Mouse (Mus musculus): ENCODE results near the gene Prrt4. TPM values are rescaled to one million over a fixed set of nuclear protein-coding genes. Genes with fewer than 3 reads are reported as not detected.
"Not testable (repeated sequence)": the region's sequence is repeated elsewhere in the genome, so short reads cannot be mapped to it uniquely, and the experiment has no call there.

The Prrt4 gene
- not detected in 2 replicates for total RNA-seq (2017)

GRCm38 (mm10) chr6:29178888-29179658 is at the start of gene Prrt4:
TSS of gene Prrt4 (minus strand) at chr6:29179584.
- ATAC-seq (replicated peaks in 1 of 2; ENCODE audit: insufficient read depth in 1 of 2, low FRiP score in 2 of 2, low TSS enrichment in 1 of 2, low read depth in 1 of 2, poor library complexity in 2 of 2, severe bottlenecking in 2 of 2): peak; percentile 32 to 62

GRCm38 (mm10) chr6:29217717-29218116 is 38.3 kb upstream of the Prrt4 start:
- ATAC-seq (replicated peaks in 1 of 2; ENCODE audit: insufficient read depth in 1 of 2, low FRiP score in 2 of 2, low TSS enrichment in 1 of 2, low read depth in 1 of 2, poor library complexity in 2 of 2, severe bottlenecking in 2 of 2): not testable (repeated sequence)

DNA sequence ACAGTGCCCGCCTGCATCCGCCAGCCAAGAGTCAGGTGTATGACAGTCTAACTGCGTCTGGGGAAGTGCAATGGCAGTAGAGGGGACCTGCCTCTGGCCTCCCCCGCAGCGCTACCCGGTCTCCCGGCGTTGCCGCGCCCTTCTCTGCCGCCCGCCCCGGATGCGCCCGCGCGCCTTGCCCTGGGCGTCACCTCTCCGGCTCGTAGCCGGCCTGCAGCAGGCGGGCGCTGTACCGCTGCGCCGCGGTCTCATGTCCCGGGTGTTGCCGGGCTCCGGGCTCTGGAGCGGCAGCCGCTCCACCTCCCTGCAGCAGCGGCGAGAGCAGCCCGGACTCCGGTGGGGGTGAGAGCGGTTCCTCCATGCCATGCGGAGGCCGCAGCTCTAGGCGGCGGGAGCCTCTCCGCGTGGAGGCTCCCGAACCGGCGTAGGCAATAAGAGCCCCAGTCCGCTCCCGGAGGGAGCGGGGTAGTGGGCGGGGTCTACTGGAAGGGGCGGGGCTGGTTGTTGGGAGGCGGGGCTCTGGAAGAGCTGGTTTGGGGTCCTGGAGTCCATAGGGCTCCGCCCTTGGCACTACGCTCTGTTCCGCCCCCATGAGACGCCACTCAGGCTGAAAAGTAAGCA is 36.6 kb upstream of the Prrt4 start, which contains the start of gene Impdh1:
Gene Impdh1, minus strand, starts transcription at position 484 of the 621 bp plus-strand sequence.
- ATAC-seq (replicated peaks in 1 of 2; ENCODE audit: insufficient read depth in 1 of 2, low FRiP score in 2 of 2, low TSS enrichment in 1 of 2, low read depth in 1 of 2, poor library complexity in 2 of 2, severe bottlenecking in 2 of 2): peak; percentile 61 to 62

- ATAC-seq (replicated peaks in 1 of 2; ENCODE audit: insufficient read depth in 1 of 2, low FRiP score in 2 of 2, low TSS enrichment in 1 of 2, low read depth in 1 of 2, poor library complexity in 2 of 2, severe bottlenecking in 2 of 2): no peak
Observed at GRCm38 (mm10) chr6:29215181-29215580, 35.8 kb upstream of the Prrt4 start.

DNA sequence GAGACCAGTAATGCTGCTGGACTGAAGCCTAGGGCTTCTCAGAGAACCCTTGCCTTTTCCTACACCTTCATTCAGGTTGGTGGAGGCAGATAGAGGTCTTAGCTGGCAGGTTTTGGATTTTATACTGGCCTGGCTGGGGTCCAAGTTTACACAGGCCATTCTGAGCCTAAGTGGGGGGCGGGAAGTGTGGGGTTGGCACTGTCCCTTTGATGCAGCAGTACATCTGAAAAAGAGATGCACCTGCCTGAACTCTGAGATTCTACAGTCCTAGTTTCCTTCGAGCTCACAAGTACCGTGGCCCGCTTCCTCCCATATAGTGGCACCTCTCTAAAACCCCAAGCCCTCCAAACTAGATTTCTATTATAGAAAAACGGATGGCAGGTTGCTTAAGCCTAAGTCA is 35.4 kb upstream of the Prrt4 start:
- no peak for ATAC-seq (replicated peaks in 1 of 2; ENCODE audit: insufficient read depth in 1 of 2, low FRiP score in 2 of 2, low TSS enrichment in 1 of 2, low read depth in 1 of 2, poor library complexity in 2 of 2, severe bottlenecking in 2 of 2)

DNA sequence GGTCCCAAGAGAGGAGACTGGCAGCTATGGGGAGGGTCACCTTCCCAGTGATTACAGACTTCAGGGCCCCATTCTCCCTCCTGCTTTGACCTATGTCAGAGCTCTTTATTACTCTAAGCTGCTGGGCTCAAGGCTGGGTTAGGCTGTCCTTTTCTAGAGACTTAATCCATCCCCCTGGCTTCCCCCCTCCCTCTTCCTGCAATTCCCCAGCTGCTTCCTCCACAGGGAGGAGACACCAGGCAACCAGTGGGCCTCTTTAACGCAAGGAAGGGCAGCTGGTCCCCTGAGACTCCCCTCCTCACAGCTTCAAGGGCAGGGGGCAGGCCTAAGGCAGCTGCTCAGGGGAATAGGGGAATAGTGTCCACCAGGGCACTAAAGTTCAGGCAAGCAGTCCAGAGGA is 34.9 kb upstream of the Prrt4 start:
- ATAC-seq (replicated peaks in 1 of 2; ENCODE audit: insufficient read depth in 1 of 2, low FRiP score in 2 of 2, low TSS enrichment in 1 of 2, low read depth in 1 of 2, poor library complexity in 2 of 2, severe bottlenecking in 2 of 2): no peak

DNA sequence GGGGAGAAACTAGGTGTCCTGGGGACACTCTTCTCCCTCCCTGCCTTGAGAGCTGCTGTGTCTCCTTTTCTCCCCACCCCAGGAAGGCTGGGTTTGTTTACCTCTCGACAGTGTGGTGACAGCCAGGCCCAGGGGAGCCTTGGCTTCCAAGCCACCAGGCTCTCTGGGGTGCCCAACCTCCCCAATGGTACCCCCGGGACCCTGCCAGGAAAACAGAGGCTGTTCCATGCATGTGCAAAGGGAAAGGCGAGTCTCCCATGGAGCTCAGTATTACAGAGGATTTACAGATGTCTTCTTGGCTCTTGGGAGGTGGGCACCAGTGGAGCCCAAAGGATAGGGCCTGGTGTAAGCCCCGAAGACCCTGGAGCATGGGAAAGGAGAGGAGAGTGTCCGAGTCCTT is 34.1 kb upstream of the Prrt4 start:
- no peak for ATAC-seq (replicated peaks in 1 of 2; ENCODE audit: insufficient read depth in 1 of 2, low FRiP score in 2 of 2, low TSS enrichment in 1 of 2, low read depth in 1 of 2, poor library complexity in 2 of 2, severe bottlenecking in 2 of 2)

- ATAC-seq (replicated peaks in 1 of 2; ENCODE audit: insufficient read depth in 1 of 2, low FRiP score in 2 of 2, low TSS enrichment in 1 of 2, low read depth in 1 of 2, poor library complexity in 2 of 2, severe bottlenecking in 2 of 2): peak; percentile 59 to 68
Observed at GRCm38 (mm10) chr6:29211806-29212492, 32.6 kb upstream of the Prrt4 start.

GRCm38 (mm10) chr6:29211146-29211545 is 31.8 kb upstream of the Prrt4 start:
- ATAC-seq (replicated peaks in 1 of 2; ENCODE audit: insufficient read depth in 1 of 2, low FRiP score in 2 of 2, low TSS enrichment in 1 of 2, low read depth in 1 of 2, poor library complexity in 2 of 2, severe bottlenecking in 2 of 2): no peak

- ATAC-seq (replicated peaks in 1 of 2; ENCODE audit: insufficient read depth in 1 of 2, low FRiP score in 2 of 2, low TSS enrichment in 1 of 2, low read depth in 1 of 2, poor library complexity in 2 of 2, severe bottlenecking in 2 of 2): no peak
Observed at GRCm38 (mm10) chr6:29210231-29210936, 31.0 kb upstream of the Prrt4 start.

DNA sequence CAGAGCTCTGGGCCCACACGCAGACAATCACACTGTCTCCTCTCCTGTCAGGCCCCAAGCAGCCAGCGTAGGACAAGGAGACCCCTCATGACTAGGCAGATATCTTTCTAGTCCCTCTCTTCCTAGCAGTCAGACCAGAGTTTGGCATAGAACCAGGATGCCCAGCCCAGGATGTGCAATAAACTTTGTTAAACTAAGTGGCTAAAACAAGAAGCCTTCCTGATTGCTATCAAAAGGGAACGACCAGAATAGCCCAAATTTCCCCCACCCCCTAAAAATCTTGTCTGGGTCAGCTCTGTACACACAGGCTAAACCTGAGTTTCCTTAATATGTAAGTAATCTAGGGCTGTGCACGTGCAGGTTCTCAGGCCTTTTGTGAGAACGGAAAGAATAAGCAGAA is 28.8 kb upstream of the Prrt4 start:
- no peak for ATAC-seq (replicated peaks in 1 of 2; ENCODE audit: insufficient read depth in 1 of 2, low FRiP score in 2 of 2, low TSS enrichment in 1 of 2, low read depth in 1 of 2, poor library complexity in 2 of 2, severe bottlenecking in 2 of 2)

DNA sequence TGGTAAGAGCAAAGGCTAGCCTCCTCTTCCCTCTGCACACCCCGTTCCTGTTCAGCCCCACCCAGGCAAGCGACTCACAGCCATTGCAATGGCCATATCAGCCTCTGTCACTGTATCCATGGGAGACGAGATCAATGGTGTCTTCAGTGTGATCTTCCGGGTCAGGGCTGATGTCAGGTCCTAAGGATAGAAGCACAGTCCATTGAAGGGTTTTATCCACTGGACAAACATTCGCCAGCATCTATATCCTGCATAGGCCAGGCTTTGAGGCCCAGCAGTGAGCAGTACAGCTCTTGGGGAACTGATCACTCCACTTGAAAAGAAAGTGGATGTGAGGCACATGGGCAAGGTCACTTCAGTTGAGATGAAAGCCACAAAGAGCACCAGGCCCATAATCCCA is 27.6 kb upstream of the Prrt4 start:
- no peak for ATAC-seq (replicated peaks in 1 of 2; ENCODE audit: insufficient read depth in 1 of 2, low FRiP score in 2 of 2, low TSS enrichment in 1 of 2, low read depth in 1 of 2, poor library complexity in 2 of 2, severe bottlenecking in 2 of 2)

GRCm38 (mm10) chr6:29206006-29206405 is 26.6 kb upstream of the Prrt4 start:
- ATAC-seq (replicated peaks in 1 of 2; ENCODE audit: insufficient read depth in 1 of 2, low FRiP score in 2 of 2, low TSS enrichment in 1 of 2, low read depth in 1 of 2, poor library complexity in 2 of 2, severe bottlenecking in 2 of 2): no peak

- ATAC-seq (replicated peaks in 1 of 2; ENCODE audit: insufficient read depth in 1 of 2, low FRiP score in 2 of 2, low TSS enrichment in 1 of 2, low read depth in 1 of 2, poor library complexity in 2 of 2, severe bottlenecking in 2 of 2): peak in 1 of 2 experiments; percentile 44; a peak in 1 of 4 replicates
Observed at GRCm38 (mm10) chr6:29204932-29205614, 25.7 kb upstream of the Prrt4 start.

DNA sequence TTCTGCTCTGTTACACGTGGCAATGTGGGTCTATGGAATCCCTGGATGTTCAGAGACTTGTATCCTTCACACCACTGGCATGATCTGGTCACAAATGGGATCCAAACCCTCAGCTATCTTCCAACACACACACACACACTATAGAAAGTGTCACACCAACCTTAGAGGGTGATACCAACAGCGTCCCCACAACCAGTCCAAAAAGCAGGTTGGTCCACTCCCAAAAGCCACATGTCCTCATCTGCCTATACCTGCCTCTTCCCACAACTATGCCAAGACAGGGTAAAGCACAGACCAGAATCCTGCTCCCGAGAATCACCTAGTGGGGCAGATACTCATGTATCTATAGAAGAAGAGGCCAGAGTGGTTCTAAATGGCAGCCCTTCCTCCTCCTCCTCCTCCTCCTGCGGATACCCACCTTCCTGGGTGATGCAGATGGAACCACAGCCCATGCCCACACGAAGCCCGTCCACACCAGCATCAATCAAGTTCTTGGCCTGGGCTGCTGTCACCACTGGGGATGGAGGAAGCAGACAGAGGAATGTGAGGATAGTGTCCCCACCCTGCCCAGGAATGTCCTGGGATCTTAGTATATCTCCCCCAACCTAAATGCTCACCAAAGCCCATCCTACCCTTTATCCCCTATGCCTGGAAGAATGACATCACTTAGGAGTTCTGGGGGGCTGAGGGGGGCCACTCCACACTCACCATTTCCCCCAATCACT is 24.6 kb upstream of the Prrt4 start:
- no peak for ATAC-seq (replicated peaks in 1 of 2; ENCODE audit: insufficient read depth in 1 of 2, low FRiP score in 2 of 2, low TSS enrichment in 1 of 2, low read depth in 1 of 2, poor library complexity in 2 of 2, severe bottlenecking in 2 of 2)

- ATAC-seq (replicated peaks in 1 of 2; ENCODE audit: insufficient read depth in 1 of 2, low FRiP score in 2 of 2, low TSS enrichment in 1 of 2, low read depth in 1 of 2, poor library complexity in 2 of 2, severe bottlenecking in 2 of 2): no peak
Observed at GRCm38 (mm10) chr6:29203096-29203495, 23.7 kb upstream of the Prrt4 start.

GRCm38 (mm10) chr6:29201988-29202387 is 22.6 kb upstream of the Prrt4 start:
- ATAC-seq (replicated peaks in 1 of 2; ENCODE audit: insufficient read depth in 1 of 2, low FRiP score in 2 of 2, low TSS enrichment in 1 of 2, low read depth in 1 of 2, poor library complexity in 2 of 2, severe bottlenecking in 2 of 2): no peak
